Comparison of ENCODE assay signal across 19 mouse cellular contexts in the genomic region with DNA sequence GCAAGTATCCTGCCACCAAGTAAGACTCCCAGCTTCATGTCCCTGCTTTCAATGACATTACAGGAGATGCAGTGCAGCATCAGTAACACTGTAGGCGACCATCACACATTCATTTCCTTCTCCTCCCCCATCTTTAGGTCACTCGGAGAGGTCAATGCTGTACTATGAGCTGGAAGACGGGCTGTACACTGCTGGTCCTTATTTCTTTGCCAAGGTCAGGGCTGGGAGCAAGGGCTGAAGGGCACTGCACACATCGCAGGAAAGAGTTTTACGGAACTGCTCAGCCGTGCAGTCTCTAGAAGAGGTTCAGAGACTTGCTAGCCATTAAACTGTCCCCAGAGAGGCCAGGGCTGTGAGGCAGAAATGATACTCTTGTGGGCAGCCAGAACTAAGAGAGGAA. TPM values are rescaled to one million over a fixed set of nuclear protein-coding genes. Genes with fewer than 3 reads are reported as not detected.
"Had no signal": no experiment of that assay in that cellular context is flagged by ENCODE, and none has a peak within 500 bp of the region (broad histone marks: within the 10 kb centered on the region; RNA-seq: fewer than 3 reads in every experiment).

No protein-coding gene starts in this region.

- DNase-seq: layer of hippocampus, adult 9-11 months; layer of hippocampus, postnatal 36 days; left cerebral cortex, postnatal 4 days; lung, adult 18-20 months; right cerebral cortex, adult 18-20 months; right cerebral cortex, postnatal 25 days; thymus, adult 2 months; thymus, postnatal 36 days had no signal

- H3K27me3 ChIP-seq: limb, embryonic 13.5 days had no signal

- H3K9me3 ChIP-seq: hindbrain, embryonic 15.5 days; limb, embryonic 13.5 days; midbrain, embryonic 13.5 days; neural tube, embryonic 15.5 days had no signal

- ATAC-seq: intestine, embryonic 16.5 days; midbrain, embryonic 13.5 days had no signal

- H3K4me2 ChIP-seq: hindbrain, embryonic 15.5 days; limb, embryonic 13.5 days; midbrain, embryonic 13.5 days; neural tube, embryonic 15.5 days had no signal

- H3K36me3 ChIP-seq: hindbrain, embryonic 15.5 days; limb, embryonic 13.5 days; midbrain, embryonic 13.5 days; neural tube, embryonic 15.5 days had no signal

- H3K4me3 ChIP-seq: hindbrain, embryonic 15.5 days; limb, embryonic 13.5 days; midbrain, embryonic 13.5 days; myocyte; neural tube, embryonic 15.5 days had no signal

- H3K9ac ChIP-seq: hindbrain, embryonic 15.5 days; limb, embryonic 13.5 days; liver, embryonic 14.5 days; midbrain, embryonic 13.5 days; neural tube, embryonic 15.5 days had no signal

- H3K27ac ChIP-seq: hindbrain, embryonic 15.5 days; limb, embryonic 13.5 days; liver, embryonic 14.5 days; midbrain, embryonic 13.5 days; neural tube, embryonic 15.5 days had no signal

- H3K4me1 ChIP-seq: hindbrain, embryonic 15.5 days had no signal

RNA-seq across cellular contexts. Expression of a gene that starts 13.7 kb away (rescaled TPM):
- total RNA-seq: layer of hippocampus, adult 18-20 months; layer of hippocampus, postnatal 36 days; megakaryocyte-erythroid progenitor cell, adult 5-6 weeks had no signal
- polyA plus RNA-seq: myocyte had no signal

RNA-seq across cellular contexts. Expression of a gene that starts 20.4 kb away (rescaled TPM):
- total RNA-seq: layer of hippocampus, adult 18-20 months; layer of hippocampus, postnatal 36 days; left cerebral cortex, postnatal 4 days; megakaryocyte-erythroid progenitor cell, adult 5-6 weeks had no signal
- polyA plus RNA-seq: limb, embryonic 13.5 days; lung, embryonic 16.5 days; neural tube, embryonic 11.5 days had no signal
